Mouse (Mus musculus): ENCODE measurements at regions not wholly inside any gene's neighbourhood (a gene's known extent, or its start where the extent isn't known, plus 50 kb on each side); places are given as distances from the start of the nearest gene placed in this dataset.

GRCm38 (mm10) chr8:34703351-34703750, 591.8 kb upstream of the Gm10131 start:
- TF ChIP-seq CHD2 (IDR thresholded peaks at IDR 0.05; ENCODE audit: low read depth, low read length) (no peak), HCFC1 (IDR thresholded peaks at IDR 0.05; ENCODE audit: borderline replicate concordance, insufficient read depth, low read length) (no peak), MAFK (IDR thresholded peaks at IDR 0.05; ENCODE audit: insufficient read depth, low read depth, low read length) (no peak), ZNF384 (IDR thresholded peaks at IDR 0.05; ENCODE audit: low read depth, low read length) (no peak), ZC3H11A (IDR thresholded peaks at IDR 0.05; ENCODE audit: borderline replicate concordance, low read depth, low read length) (no peak)

All from ES-E14 (cell line).